Mouse (Mus musculus) midbrain, postnatal 0 days (tissue): ENCODE data around the gene Krtdap. TPM values are rescaled to one million over a fixed set of nuclear protein-coding genes. Genes with fewer than 3 reads are reported as not detected.

Experiments used
- ATAC-seq: fragments of 200-750 bp; cut with Nextera tagmentation; 2 replicates; pipeline ENCODE4 v1.8.0; 2017; ENCODE audit warnings: moderate number of reproducible peaks, mild to moderate bottlenecking, moderate TSS enrichment, moderate library complexity; ENCODE audit not compliant: low FRiP score
- DNase-seq: peaks from one replicate; pipeline ENCODE4 v3.0.0-alpha.2; 2015; ENCODE audit warnings: low spot score
- H3K27ac ChIP-seq: fragments of 300-500 bp; sonication (generic); 2 replicates; pipeline ENCODE4 v1.5.1; 2014; ENCODE audit warnings: low read depth, mild to moderate bottlenecking, low read length, mixed read lengths
- H3K27me3 ChIP-seq: fragments of 300-500 bp; sonication (generic); 2 replicates; pipeline ENCODE4 v1.6.1; 2014; ENCODE audit warnings: low read length, control low read depth, mixed read lengths; ENCODE audit not compliant: insufficient read depth
- H3K36me3 ChIP-seq: fragments of 300-500 bp; sonication (generic); 2 replicates; pipeline ENCODE4 v1.6.1; 2014; ENCODE audit warnings: low read length, control low read depth, mixed read lengths; ENCODE audit not compliant: insufficient read depth
- H3K4me1 ChIP-seq: fragments of 300-500 bp; sonication (generic); 2 replicates; pipeline ENCODE4 v1.6.1; 2014; ENCODE audit warnings: mild to moderate bottlenecking, control low read depth, antibody characterized with exemption, low read length, mixed read lengths; ENCODE audit not compliant: insufficient read depth
- H3K4me2 ChIP-seq: fragments of 300-500 bp; sonication (generic); 2 replicates; pipeline ENCODE4 v1.6.1; 2014; ENCODE audit warnings: low read depth, mild to moderate bottlenecking, low read length, mixed read lengths; ENCODE audit not compliant: poor library complexity, severe bottlenecking
- H3K4me3 ChIP-seq: fragments of 300-500 bp; sonication (generic); 2 replicates; pipeline ENCODE4 v1.5.1; 2014; ENCODE audit warnings: low read depth, mild to moderate bottlenecking, low read length, moderate library complexity
- H3K9ac ChIP-seq: fragments of 300-500 bp; sonication (generic); replicated peaks from 2 replicates; pipeline ENCODE4 v1.6.1; 2014; ENCODE audit warnings: mild to moderate bottlenecking, low read length, moderate library complexity, mixed read lengths; ENCODE audit not compliant: poor library complexity, severe bottlenecking
- H3K9me3 ChIP-seq: fragments of 300-500 bp; sonication (generic); 2 replicates; pipeline ENCODE4 v1.6.1; 2016; ENCODE audit warnings: low read length, control low read depth
- CTCF ChIP-seq: IDR thresholded peaks from 2 replicates; pipeline ENCODE4 v1.5.1; 2016; ENCODE audit warnings: antibody characterized with exemption, mild to moderate bottlenecking
- WGBS: fragments of 180-500 bp; shearing (Covaris S2); extraction: QIAGEN DNeasy Blood & Tissue Kit; methylation state at CpG from one replicate; pipeline ENCODE4 v1.1.7; 2014; 5-methylcytosine and 5-hydroxymethylcytosine counted together
- polyA plus RNA-seq: library from polyadenylated mRNA; unstranded; fragments of >200 nt; fragmentation: Nextera tagmentation; extraction: Ambion mirVana; gene quantifications from 2 replicates; pipeline ENCODE4 v1.2.1, GENCODE M21; 2015
- total RNA-seq: library from RNA; depleted of rRNA; stranded (reverse); fragments of >200 nt; gene quantifications from 2 replicates; pipeline ENCODE4 v1.2.3, GENCODE M21; 2014

Gene Krtdap
- total and polyA plus RNA-seq, 2 experiments from 2014 or later = 1.2 to 19.2 TPM

GRCm38 (mm10) chr7:30765173-30765572, 22.5 kb upstream of the Krtdap start:
- Histone ChIP-seq H3K4me1 (no peaks in the 10 kb centered on the region), H3K36me3 (no peaks in the 10 kb centered on the region), H3K9me3 (no peaks in the 10 kb centered on the region), H3K4me3 (no peak overlapping the region), H3K9ac (no peak overlapping the region), H3K27me3 (no peaks in the 10 kb centered on the region), H3K4me2 (no peak overlapping the region), H3K27ac (no peak overlapping the region)
- DNase-seq (peak; percentile 17), ATAC-seq (no peak)
- WGBS = 48% methylated on average over 11 of the region's 11 CpGs
- TF ChIP-seq CTCF = no peak

GRCm38 (mm10) chr7:30766408-30766807, 21.3 kb upstream of the Krtdap start:
- no peak overlapping the region for H3K4me2 ChIP-seq
- ATAC-seq (no peak), DNase-seq (no peak)
- no peaks in the 10 kb centered on the region for H3K27me3 ChIP-seq
- no peaks in the 10 kb centered on the region for H3K4me1 ChIP-seq
- no peak for TF ChIP-seq CTCF
- WGBS = 95% methylated on average over 4 of the region's 4 CpGs
- no peak overlapping the region for H3K27ac ChIP-seq
- H3K9me3 ChIP-seq = no peaks in the 10 kb centered on the region
- no peaks in the 10 kb centered on the region for H3K36me3 ChIP-seq
- no peak overlapping the region for H3K4me3 ChIP-seq
- no peak overlapping the region for H3K9ac ChIP-seq

GRCm38 (mm10) chr7:30769236-30769635, 18.5 kb upstream of the Krtdap start:
- no peak for ATAC-seq
- H3K4me1 ChIP-seq = no peaks in the 10 kb centered on the region

GRCm38 (mm10) chr7:30776104-30776503, 11.6 kb upstream of the Krtdap start:
- WGBS = 93% methylated on average over 9 of the region's 9 CpGs
- Histone ChIP-seq H3K4me3 (no peak overlapping the region), H3K4me2 (no peak overlapping the region), H3K9ac (no peak overlapping the region), H3K9me3 (no peaks in the 10 kb centered on the region), H3K36me3 (no peaks in the 10 kb centered on the region), H3K4me1 (no peaks in the 10 kb centered on the region), H3K27me3 (no peaks in the 10 kb centered on the region), H3K27ac (no peak overlapping the region)
- no peak for DNase-seq
- no peak for TF ChIP-seq CTCF
- no peak for ATAC-seq

More at GRCm38 (mm10) chr7:30769236-30769635, 18.5 kb upstream of the Krtdap start:
- H3K27ac ChIP-seq = no peak overlapping the region
- no peak overlapping the region for H3K4me3 ChIP-seq
- no peaks in the 10 kb centered on the region for H3K27me3 ChIP-seq
- H3K9ac ChIP-seq = no peak overlapping the region
- WGBS = 36% methylated on average over 9 of the region's 9 CpGs
- no peak for DNase-seq
- no peak for TF ChIP-seq CTCF
- H3K36me3 ChIP-seq = no peaks in the 10 kb centered on the region
- H3K4me2 ChIP-seq = no peak overlapping the region
- no peaks in the 10 kb centered on the region for H3K9me3 ChIP-seq

GRCm38 (mm10) chr7:30777081-30777579, 10.6 kb upstream of the Krtdap start:
- Histone ChIP-seq H3K27ac (no peak overlapping the region), H3K36me3 (no peaks in the 10 kb centered on the region), H3K9ac (no peak overlapping the region), H3K9me3 (no peaks in the 10 kb centered on the region), H3K4me3 (no peak overlapping the region), H3K4me1 (no peaks in the 10 kb centered on the region), H3K27me3 (no peaks in the 10 kb centered on the region), H3K4me2 (no peak overlapping the region)
- ATAC-seq (no peak), DNase-seq (no peak)
- WGBS = 44% methylated on average over 7 of the region's 7 CpGs
- TF ChIP-seq CTCF = no peak

GRCm38 (mm10) chr7:30777911-30778310, 9.8 kb upstream of the Krtdap start:
- WGBS = 88% methylated on average over 1 of the region's 1 CpGs

More at GRCm38 (mm10) chr7:30777911-30778310, 9.8 kb upstream of the Krtdap start:
- H3K9ac ChIP-seq = no peak overlapping the region
- H3K4me3 ChIP-seq = no peak overlapping the region
- ATAC-seq (no peak), DNase-seq (no peak)
- H3K4me1 ChIP-seq = no peaks in the 10 kb centered on the region
- H3K36me3 ChIP-seq = no peaks in the 10 kb centered on the region
- H3K9me3 ChIP-seq = no peaks in the 10 kb centered on the region
- H3K27me3 ChIP-seq = no peaks in the 10 kb centered on the region
- no peak overlapping the region for H3K27ac ChIP-seq
- no peak for TF ChIP-seq CTCF
- no peak overlapping the region for H3K4me2 ChIP-seq
